Mouse (Mus musculus) mature B cell (primary cell): Measurements from ENCODE around the gene Hspa1l.
"Not testable (repeated sequence)": the region's sequence is repeated elsewhere in the genome, so short reads cannot be mapped to it uniquely, and the experiment has no call there.

Experiments used
- in situ Hi-C: fragments of 300-500 bp; cut with MboI; formaldehyde crosslinking; loops from 2 replicates; pipeline ENCODE4 v1.14.3; 2019

Hspa1l gene

GRCm38 (mm10) chr17:34951636-34952377 is 20.7 kb upstream of the Hspa1l start:
- in situ Hi-C loops = no loop called here

DNA sequence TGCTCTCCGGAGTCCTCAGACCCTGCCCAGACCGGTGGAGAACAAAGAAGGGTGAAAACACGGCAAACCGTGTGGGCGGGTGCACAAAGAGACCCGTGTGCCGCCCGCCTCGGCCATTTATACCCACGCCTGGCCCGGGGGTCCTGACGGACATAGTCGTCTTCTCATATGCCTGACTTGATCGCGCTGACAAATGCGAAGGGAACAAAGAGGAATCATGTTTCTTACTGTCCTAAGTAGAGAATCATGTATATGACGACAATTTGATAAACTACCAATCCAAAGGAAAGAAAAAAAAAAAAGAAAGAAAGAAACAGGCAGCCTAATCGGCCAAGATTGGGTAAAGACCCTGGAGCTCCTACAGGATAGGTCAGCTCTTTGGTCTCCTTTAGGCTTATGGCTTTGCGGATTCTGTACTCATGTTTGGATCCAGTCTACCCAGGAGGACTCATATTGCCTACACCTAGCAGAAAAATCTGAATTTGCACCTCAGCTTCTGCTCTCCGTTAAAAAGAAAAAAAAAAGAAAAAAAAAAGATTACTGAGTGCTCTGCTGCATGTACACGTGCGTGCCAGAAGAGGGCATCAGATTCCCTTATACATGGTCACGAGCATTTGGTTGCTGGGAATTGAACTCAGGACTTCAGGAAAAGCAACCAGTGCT is 20.0 kb upstream of the Hspa1l start:
- in situ Hi-C loops = no loop called here

DNA sequence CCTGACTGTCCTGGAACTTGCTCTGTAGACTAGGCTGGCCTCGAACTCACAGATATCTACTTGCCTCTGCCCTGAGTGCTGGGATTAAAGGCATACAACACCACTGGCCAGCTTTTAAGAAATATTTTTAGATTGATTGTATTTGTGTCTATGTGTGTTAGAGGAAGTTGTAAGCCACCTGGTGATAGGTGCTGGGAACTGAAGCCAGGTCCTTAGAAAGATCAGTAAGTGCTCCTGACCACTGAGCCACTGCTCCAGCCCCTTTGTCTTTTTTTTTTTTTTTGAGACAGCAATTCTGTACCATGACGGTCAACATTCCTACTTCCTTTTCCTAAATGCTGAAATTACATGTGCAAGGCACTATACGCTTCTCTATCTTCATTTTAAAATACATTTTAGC is 19.2 kb upstream of the Hspa1l start:
- in situ Hi-C loops = no loop called here

DNA sequence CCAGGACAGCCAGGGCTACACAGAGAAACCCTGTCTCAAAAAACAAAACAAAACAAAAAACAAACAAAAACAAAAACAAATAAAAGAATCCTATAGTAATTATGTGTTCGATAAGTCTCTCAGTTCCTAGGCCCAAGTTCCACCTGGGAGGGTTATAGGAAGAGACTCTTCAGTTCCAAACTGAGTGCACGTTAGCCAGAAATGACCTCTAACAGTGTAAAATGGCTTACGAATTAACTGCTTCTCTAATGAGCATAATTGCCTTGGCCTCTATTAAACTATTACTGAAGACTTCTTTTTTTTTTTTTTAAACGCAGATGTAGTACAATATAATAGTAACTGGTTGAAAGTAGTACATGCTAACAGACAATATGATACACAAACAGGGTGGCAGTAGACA is 18.6 kb upstream of the Hspa1l start:
- in situ Hi-C loops = no loop called here

DNA sequence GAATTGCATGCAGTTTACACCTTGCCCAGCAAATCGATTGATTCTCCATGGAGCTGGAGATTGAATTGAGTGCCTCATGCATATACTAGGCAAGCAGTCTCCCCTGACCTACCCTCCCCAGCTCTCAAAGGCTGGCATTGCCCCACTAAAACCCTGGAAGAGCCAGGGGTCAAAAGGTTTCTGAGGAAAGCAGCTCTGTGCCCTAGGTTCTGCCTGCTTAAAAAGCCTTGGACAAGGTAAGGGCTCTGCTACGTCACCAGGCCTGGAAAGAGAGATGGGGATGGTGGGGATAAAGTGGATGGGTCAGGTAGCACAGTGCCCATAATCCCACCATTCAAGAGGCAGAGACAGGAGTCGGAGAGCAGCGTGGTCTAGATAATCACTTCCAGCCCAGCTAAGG is 17.7 kb upstream of the Hspa1l start:
- in situ Hi-C loops = no loop called here

DNA sequence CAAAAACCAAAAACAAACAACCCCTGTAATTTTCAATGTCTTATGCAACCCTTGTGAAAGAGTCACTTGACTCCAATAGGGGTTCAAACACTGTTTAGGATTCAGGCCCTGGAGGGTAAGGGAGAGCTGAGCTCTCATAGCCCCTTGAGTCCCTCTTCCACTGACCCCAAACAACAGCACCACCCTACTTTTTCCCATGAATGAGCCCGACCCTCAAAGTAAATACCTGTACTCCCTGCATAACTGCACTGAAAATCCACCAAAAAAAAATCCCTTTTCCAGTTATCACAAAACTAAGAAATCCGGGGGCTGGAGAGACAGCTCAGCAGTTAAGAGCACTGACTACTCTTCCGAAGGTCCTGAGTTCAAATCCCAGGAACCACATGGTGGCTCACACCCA is 16.6 kb upstream of the Hspa1l start:
- in situ Hi-C loops = no loop called here

GRCm38 (mm10) chr17:34956340-34956739 is 16.2 kb upstream of the Hspa1l start:
- in situ Hi-C loops = no loop called here

DNA sequence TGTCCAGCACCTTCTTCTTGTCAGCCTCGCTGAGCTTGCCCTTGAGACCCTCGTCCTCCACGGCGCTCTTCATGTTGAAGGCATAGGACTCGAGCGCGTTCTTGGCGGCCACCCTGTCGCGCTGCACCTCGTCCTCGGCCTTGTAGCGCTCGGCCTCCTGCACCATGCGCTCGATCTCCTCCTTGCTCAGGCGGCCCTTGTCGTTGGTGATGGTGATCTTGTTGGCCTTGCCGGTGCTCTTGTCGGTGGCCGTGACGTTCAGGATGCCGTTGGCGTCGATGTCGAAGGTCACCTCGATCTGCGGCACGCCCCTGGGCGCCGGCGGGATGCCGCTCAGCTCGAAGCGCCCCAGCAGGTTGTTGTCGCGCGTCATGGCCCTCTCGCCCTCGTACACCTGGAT is 15.2 kb upstream of the Hspa1l start:
- in situ Hi-C loops = not testable (repeated sequence)

GRCm38 (mm10) chr17:34957966-34958365 is 14.5 kb upstream of the Hspa1l start:
- in situ Hi-C loops = not testable (repeated sequence)

GRCm38 (mm10) chr17:34958734-34959129 is 13.8 kb upstream of the Hspa1l start:
- in situ Hi-C loops = not testable (repeated sequence)

- in situ Hi-C loops = not testable (repeated sequence)
Observed at GRCm38 (mm10) chr17:34959130-34959778, 13.2 kb upstream of the Hspa1l start, which contains the start of gene Hspa1b. Gene Hspa1b, minus strand, starts transcription at chr17:34959238.

DNA sequence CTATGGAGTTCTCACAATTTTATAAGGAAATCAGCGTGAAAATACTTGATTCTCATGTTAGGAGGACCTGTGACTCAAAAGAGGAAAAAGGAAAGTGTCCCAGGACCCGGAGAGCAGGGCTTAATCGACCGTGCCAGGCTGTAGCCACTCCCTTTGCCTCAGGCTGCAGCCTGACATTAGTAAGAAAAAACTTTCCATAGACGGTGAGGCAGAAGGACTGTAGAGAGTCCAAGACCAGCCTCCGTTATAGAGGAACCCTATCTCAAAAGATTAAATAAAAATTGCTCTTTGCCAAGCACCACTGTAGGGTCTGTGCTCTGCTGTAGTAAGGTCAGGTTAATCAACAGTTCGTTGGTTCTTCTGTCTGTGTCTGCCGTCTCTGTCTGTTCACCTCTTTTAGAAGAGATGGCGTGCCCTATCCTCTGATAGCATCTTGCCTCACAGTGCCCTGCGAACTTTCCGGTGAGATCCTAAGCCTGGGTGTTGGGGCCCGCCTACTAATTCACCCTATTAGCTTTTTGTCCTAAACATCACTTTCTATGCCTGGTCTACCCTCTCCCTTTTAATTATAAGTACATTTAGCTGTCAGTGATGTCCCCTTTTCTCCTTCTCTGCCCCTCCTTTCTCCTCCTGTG is 12.5 kb upstream of the Hspa1l start:
- in situ Hi-C loops = no loop called here

DNA sequence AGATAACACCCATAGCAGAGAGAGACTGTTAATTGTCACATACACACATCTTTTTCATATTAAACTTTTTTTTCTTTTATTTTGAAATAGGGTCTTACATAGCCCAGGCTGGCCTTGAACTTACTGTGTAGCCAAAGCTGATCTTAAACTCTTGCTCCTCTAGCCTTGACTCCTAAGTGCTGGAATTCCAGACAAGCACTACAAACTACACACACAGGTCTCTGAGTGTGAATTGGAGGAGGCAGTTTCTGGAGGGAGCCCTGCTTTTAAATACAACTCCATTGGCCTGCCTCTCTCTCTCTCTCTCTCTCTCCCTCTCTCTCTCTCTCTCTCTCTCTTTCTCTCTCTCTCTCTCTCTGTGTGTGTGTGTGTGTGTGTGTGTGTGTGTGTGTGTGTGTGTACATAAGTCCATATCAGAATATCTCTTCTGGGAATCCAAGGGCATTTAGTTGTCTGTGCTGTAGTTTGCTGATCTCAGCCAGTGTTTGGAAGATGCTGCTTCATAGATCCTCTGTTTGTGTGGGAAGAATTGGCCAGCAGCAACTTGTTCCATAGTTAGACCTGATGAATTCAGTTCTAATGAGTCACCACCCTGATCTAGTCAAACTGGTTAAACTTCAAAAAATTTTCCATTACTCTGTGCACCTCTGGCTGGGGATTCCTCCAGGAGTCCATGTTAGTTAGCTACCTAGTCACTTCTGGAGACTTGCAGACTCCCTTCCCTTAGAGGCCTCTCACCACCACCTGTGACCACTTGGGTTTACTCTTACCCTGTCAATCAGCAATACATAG is 11.6 kb upstream of the Hspa1l start:
- in situ Hi-C loops = no loop called here

GRCm38 (mm10) chr17:34962125-34962524 is 10.4 kb upstream of the Hspa1l start:
- in situ Hi-C loops = no loop called here

GRCm38 (mm10) chr17:34962841-34963240 is 9.7 kb upstream of the Hspa1l start:
- in situ Hi-C loops = no loop called here

DNA sequence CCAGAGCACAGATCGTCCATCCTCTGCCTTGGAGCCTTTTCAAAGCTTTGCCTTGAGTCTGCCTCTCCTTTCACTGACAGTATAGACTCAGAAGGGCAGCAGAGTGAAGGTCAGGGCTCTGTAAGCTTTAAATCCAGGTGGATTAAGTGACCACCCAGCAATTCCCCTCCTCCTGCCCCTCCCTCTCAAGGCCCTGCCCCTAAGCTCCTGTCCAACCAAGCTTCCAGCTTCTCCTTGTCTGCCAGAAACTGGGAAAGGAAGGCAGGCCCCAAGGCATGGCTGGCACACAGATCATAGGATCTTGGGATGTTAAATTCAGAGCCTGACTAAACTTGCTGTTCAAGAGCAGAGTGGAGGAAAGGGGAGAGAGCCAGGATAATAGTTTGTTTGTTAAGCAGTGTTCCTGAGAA is 7.9 kb upstream of the Hspa1l start:
- in situ Hi-C loops = no loop called here

GRCm38 (mm10) chr17:34965627-34966026 is 6.9 kb upstream of the Hspa1l start:
- in situ Hi-C loops = no loop called here

DNA sequence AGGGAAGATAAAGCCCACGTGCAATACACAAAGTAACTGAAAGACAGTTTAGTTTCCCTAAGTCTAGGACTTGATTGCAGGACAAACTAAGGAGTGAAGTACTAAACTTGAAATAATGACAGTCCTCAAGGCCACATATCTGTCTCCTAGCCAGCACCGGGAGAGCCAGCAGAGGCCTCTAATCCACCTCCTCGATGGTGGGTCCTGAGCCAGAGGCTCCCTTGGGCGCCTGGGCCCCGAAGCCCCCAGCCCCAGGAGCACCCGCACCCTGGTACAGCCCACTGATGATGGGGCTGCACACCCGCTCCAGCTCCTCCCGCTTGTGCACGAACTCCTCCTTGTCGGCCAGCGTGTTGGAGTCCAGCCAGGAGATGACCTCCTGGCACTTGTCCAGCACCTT is 2.7 kb upstream of the Hspa1l start, which contains the start of gene Gm20481:
Gm20481 (plus strand) TSS at position 91 of the 400 bp plus-strand sequence.
- in situ Hi-C loops = not testable (repeated sequence)

- in situ Hi-C loops = not testable (repeated sequence)
Observed at GRCm38 (mm10) chr17:34970850-34971249, 1.7 kb upstream of the Hspa1l start.

GRCm38 (mm10) chr17:34971694-34972068 is 822 bp upstream of the Hspa1l start:
- in situ Hi-C loops = not testable (repeated sequence)
